Mouse (Mus musculus): ENCODE measurements around the gene Ifnar1.

DNA sequence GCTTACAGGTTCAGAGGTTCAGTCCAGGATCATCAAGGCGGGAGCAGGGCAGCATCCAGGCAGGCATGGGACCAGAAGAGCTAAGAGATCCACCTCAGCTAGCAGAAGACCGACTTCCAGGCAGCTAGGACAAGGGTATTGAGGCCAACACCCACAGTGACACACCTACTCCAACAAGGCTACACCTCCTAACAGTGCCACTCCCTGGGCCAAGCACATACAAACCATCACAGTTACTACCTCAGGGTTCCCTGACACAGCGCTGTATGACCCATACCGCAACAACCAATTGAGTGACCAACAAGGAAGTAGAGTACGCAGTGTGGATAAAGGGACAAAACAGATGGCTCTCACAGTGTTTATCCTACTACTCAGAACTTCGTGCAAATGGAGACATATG, 51.3 kb downstream of the Ifnar1 start:
- TF ChIP-seq CTCF (IDR thresholded peaks at IDR 0.05; ENCODE audit: low read depth): no peak
- TF ChIP-seq EP300 (IDR thresholded peaks at IDR 0.05; ENCODE audit: low read depth): no peak

Data from liver, embryonic 14.5 days (tissue).